Mouse (Mus musculus) liver, postnatal 0 days (tissue): Measurements from ENCODE around the gene Prkaca.

Experiments
- CTCF ChIP-seq: sonication (generic); IDR thresholded peaks from 2 replicates; pipeline ENCODE4 v1.5.1; 2016; ENCODE audit warnings: antibody characterized with exemption, low read depth
- EP300 ChIP-seq: IDR thresholded peaks from 2 replicates; pipeline ENCODE4 v1.6.1; 2016; ENCODE audit warnings: antibody characterized with exemption, low read depth, mild to moderate bottlenecking

DNA sequence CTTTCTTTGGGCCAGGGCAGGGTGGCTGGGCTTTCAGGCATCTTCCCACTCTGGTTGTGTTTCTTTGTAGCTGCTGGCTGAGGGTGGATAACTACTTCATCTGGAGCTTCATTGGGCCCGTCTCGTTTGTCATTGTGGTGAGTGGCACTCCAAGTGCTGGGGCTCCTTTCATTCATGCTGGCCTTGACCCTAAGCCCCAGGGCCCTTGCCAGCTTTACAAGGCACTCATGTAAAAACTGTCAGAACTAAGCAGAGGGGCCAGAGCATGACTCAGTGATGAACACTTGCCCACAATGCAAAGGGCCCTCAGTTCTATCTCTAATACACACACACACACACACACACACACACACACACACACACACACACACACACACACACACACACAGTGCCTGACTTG lies 37.8 kb upstream of the Prkaca start:
- TF ChIP-seq CTCF (no peak), EP300 (no peak)
